Mouse (Mus musculus) ES-Bruce4 (cell line): ENCODE measurements around the gene Pspn. TPM values are rescaled to one million over a fixed set of nuclear protein-coding genes. Genes with fewer than 3 reads are reported as not detected.

ENCODE experiments used
- H3K27ac ChIP-seq: 2 replicates; pipeline ENCODE4 v1.5.1; 2012; ENCODE audit warnings: low read length, inconsistent platforms; ENCODE audit not compliant: insufficient read depth
- H3K27me3 ChIP-seq: 2 replicates; pipeline ENCODE4 v1.6.1; 2012; ENCODE audit warnings: mild to moderate bottlenecking, low read length, inconsistent platforms; ENCODE audit not compliant: control insufficient read depth, poor library complexity, insufficient read depth, severe bottlenecking
- H3K36me3 ChIP-seq: 2 replicates; pipeline ENCODE4 v1.6.1; 2012; ENCODE audit warnings: inconsistent platforms, mild to moderate bottlenecking, low read length, moderate library complexity; ENCODE audit not compliant: control insufficient read depth, poor library complexity, insufficient read depth, severe bottlenecking
- H3K4me1 ChIP-seq: one replicate; pipeline ENCODE4 v1.8.1; 2011; ENCODE audit warnings: low read length; ENCODE audit not compliant: control insufficient read depth, insufficient read depth
- H3K4me3 ChIP-seq: 2 replicates; pipeline ENCODE4 v1.5.1; 2011; ENCODE audit warnings: low read depth, mild to moderate bottlenecking, low read length
- H3K9ac ChIP-seq: 2 replicates; pipeline ENCODE4 v1.6.1; 2012; ENCODE audit warnings: low read depth, mild to moderate bottlenecking, inconsistent platforms; ENCODE audit not compliant: poor library complexity, severe bottlenecking
- H3K9me3 ChIP-seq: replicated peaks from 2 replicates; pipeline ENCODE4 v1.6.1; 2012; ENCODE audit warnings: mild to moderate bottlenecking, low read length, inconsistent platforms; ENCODE audit not compliant: control insufficient read depth, poor library complexity, insufficient read depth, severe bottlenecking
- CTCF ChIP-seq: IDR thresholded peaks from one replicate; pipeline ENCODE4 v1.8.1; 2011; ENCODE audit warnings: low read depth, low read length
- EP300 ChIP-seq: IDR thresholded peaks from 2 replicates; pipeline ENCODE4 v1.6.1; 2011; ENCODE audit warnings: low read depth, low read length; ENCODE audit not compliant: insufficient read depth
- POLR2A ChIP-seq: IDR thresholded peaks from one replicate; pipeline ENCODE4 v1.8.1; 2011; ENCODE audit warnings: low read length; ENCODE audit not compliant: insufficient read depth
- polyA plus RNA-seq: library from polyadenylated mRNA; stranded (reverse); fragments of >200 nt; gene quantifications from 2 replicates; pipeline ENCODE4 v1.2.4, GENCODE M21; 2011; ENCODE audit warnings: low read depth; ENCODE audit not compliant: missing spikeins, insufficient read depth, insufficient read length

Gene Pspn
- polyA plus RNA-seq, 1 experiment = not detected

- H3K27ac ChIP-seq = peak within 1 kb of the TSS; percentile 80
- no peaks in the 10 kb centered on the region for H3K27me3 ChIP-seq
- peak within 1 kb of the TSS; percentile 81 for H3K4me3 ChIP-seq
- H3K4me1 ChIP-seq = peaks cover 3% of the 10 kb centered on the region
- H3K36me3 ChIP-seq = peaks cover 26% of the 10 kb centered on the region
- peak within 1 kb of the TSS; percentile 60 for H3K9ac ChIP-seq
- no peaks in the 10 kb centered on the region for H3K9me3 ChIP-seq
- TF ChIP-seq CTCF = no peak
- no peak for TF ChIP-seq EP300
- TF ChIP-seq POLR2A = peak; percentile 84
Measured at GRCm38 (mm10) chr17:56990115-56990746, 9.6 kb downstream of the Pspn start, which contains the start of gene Clpp. Gene Clpp (plus strand): TSS chr17:56990305.

DNA sequence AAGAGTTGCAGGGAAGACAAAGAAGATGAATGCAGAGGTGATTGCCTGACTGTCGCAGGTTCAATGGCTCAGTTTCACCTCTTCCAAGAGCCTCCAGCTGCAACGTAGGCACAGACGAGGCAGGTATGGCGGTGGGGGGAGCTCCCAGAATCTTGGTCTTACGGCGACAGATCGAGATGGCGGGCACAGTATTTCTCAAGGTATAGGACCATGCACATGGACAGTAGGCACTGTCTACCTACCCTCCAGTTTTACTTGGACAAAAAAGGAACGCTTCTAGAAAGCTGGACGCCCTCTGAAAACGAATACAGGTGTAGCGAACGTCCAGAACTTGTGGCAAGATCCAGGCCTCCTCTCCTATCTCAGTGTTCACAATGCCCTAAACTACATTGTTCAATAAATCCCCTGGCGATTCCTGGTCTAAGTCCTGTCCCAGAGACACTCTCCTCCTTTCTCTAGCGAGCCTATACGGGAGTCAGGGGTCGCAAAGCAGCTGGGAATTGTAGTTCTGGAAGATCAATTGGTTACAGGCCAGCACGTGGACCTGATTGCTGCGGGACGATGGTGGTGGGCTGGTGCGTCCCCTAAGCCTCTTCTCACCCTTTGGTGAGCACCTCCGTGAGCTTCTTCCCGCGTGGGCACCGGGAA lies 10.2 kb downstream of the Pspn start:
- peak overlapping the region; percentile 80 for H3K27ac ChIP-seq

DNA sequence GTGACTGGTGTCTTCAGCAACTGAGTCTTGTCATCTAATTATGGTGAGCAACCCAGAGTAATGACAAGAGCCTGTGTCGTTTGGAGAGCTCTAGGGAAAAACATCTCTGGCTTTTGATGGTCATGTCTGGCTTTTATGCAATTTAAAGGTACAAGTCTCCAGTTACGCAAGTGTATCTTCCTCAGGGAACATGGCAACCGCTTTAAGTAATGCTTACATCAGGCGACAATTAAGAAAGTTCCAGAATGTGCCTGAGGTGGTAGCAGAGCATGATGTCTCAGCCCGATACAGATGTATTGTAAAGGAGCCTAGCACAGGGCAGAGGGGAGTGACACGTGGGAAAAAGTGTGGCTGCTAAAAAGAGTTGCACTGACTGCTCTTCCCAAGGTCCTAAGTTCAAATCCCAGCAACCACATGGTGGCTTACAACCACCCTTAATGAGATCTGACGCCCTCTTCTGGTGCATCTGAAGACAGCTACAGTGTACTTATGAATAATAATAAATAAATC lies 10.8 kb downstream of the Pspn start:
- Histone ChIP-seq H3K9me3 (no peaks in the 10 kb centered on the region), H3K36me3 (peaks cover 17% of the 10 kb centered on the region), H3K9ac (peak overlapping the region; percentile 60; the same call in 1 of the 2 replicates), H3K4me1 (peaks cover 3% of the 10 kb centered on the region), H3K4me3 (no peak overlapping the region), H3K27ac (no peak overlapping the region), H3K27me3 (no peaks in the 10 kb centered on the region)
- TF ChIP-seq EP300 (no peak), POLR2A (no peak), CTCF (no peak)

More for the DNA sequence above, 10.2 kb downstream of the Pspn start:
- Histone ChIP-seq H3K36me3 (peaks cover 20% of the 10 kb centered on the region), H3K9ac (peak overlapping the region; percentile 60), H3K9me3 (no peaks in the 10 kb centered on the region), H3K27me3 (no peaks in the 10 kb centered on the region), H3K4me1 (peaks cover 3% of the 10 kb centered on the region), H3K4me3 (peak overlapping the region; percentile 81)
- TF ChIP-seq EP300 = no peak
- no peak for TF ChIP-seq POLR2A
- TF ChIP-seq CTCF = no peak

DNA sequence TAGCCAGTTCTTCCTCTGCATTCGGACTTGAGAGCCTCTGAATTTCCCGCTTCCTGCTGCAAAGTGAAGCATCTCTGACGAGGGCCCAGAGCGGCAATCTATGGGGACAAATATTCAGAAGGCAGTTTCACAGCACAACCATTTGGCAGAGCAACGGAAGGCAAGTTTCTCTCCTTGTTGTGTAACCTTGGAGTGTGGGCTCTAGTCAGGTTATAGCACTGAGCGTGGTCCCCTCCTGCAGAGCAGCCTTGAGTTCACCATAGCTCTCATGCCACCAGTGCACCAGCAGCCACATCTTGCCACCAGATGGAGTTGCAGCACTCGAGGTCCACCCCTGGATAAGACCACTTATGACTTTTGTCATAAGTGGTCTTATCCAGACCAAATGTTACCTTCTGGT lies 11.4 kb downstream of the Pspn start:
- Histone ChIP-seq H3K27me3 (no peaks in the 10 kb centered on the region), H3K4me3 (no peak overlapping the region), H3K4me1 (peaks cover 3% of the 10 kb centered on the region), H3K9me3 (no peaks in the 10 kb centered on the region), H3K27ac (no peak overlapping the region), H3K9ac (no peak overlapping the region), H3K36me3 (peaks cover 12% of the 10 kb centered on the region)
- TF ChIP-seq CTCF (peak; percentile 39), POLR2A (no peak)

DNA sequence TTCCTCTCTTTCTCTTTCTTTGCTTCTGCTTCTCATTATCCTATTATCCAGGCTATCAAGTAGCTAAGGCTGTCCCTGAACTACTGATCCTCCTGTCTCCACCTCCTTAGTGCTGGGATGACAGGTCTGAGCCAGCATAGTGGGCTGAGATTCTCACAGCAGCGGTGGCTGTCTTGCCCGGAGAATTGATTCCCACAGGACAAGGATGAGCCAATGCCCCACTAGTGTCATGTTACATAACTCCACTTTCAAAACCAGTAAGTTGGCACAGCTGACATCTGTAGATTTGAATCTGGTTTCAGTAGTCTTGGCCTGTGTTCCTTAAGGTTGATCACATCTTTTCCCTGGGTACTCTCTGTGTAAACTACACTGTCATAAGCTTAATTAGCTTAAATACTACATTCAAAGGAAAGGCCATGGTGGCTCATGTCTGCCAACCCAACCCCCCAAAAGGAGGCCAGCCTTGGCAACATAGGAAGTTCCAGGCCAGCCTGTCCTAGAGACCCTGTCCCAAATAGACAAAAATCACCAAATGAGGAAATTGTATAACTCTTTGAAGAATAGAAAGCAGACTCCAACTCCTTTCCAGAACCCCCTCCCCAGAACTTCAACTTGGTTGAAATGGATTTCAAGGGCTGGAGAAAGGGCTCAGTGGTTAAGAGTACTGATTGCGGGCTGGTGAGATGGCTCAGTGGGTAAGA lies 13.6 kb downstream of the Pspn start:
- Histone ChIP-seq H3K27me3 (no peaks in the 10 kb centered on the region), H3K4me3 (no peak overlapping the region)

GRCm38 (mm10) chr17:56985656-56986055 lies 14.2 kb downstream of the Pspn start:
- no peak for TF ChIP-seq EP300
- TF ChIP-seq POLR2A = no peak
- TF ChIP-seq CTCF = no peak
- Histone ChIP-seq H3K4me1 (no peaks in the 10 kb centered on the region), H3K27me3 (no peaks in the 10 kb centered on the region)

More for the DNA sequence above, 13.6 kb downstream of the Pspn start:
- H3K9ac ChIP-seq = no peak overlapping the region
- H3K4me1 ChIP-seq = peaks cover 2% of the 10 kb centered on the region
- H3K27ac ChIP-seq = no peak overlapping the region
- no peaks in the 10 kb centered on the region for H3K9me3 ChIP-seq
- TF ChIP-seq POLR2A = no peak
- no peaks in the 10 kb centered on the region for H3K36me3 ChIP-seq

More at GRCm38 (mm10) chr17:56985656-56986055, 14.2 kb downstream of the Pspn start:
- H3K36me3 ChIP-seq = no peaks in the 10 kb centered on the region
- no peaks in the 10 kb centered on the region for H3K9me3 ChIP-seq
- H3K4me3 ChIP-seq = no peak overlapping the region
- no peak overlapping the region for H3K27ac ChIP-seq
- no peak overlapping the region for H3K9ac ChIP-seq
